Comparison of ENCODE assay signal across 16 mouse cellular contexts in the genomic region with DNA sequence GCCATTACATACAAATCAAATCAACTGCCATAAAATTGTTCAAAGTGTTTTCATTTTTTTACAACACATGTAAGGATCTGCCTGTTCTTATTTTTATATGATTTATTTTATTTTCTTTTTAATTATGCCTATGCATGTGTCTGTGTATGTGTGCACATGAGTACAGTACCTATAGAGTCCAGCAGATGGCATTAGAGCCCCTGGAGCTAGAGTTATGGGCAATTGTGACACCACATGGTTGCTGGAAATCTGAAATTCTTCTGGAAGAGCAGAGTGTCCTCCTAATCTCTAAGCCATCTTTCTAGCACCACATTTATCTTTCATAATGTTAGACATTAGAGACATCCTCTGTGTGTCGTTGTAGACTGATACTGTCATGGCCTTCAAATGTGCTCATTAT.
DNase-seq lines count a peak whose midpoint lies in the region; ATAC-seq and TF ChIP-seq lines count a peak whose summit lies in the region.
"Had no signal": no experiment of that assay in that cellular context is flagged by ENCODE, and none has a peak within 500 bp of the region (broad histone marks: within the 10 kb centered on the region; RNA-seq: fewer than 3 reads in every experiment).

No protein-coding gene starts in this region.

- intact Hi-C loops in left cerebral cortex, postnatal 25 days (cut with DNase I): no loop called here

- peak; percentile 20 to 26 for DNase-seq in cerebellum, postnatal 10 days
- DNase-seq in cerebellum, postnatal 36 days: no peak
- peak; percentile 16 for DNase-seq in thymus, adult 2 months
- DNase-seq in thymus, postnatal 36 days: no peak
- DNase-seq in testis, postnatal 10 days (ENCODE audit: low spot score): no peak
- no peak for DNase-seq in left cerebral cortex, postnatal 25 days (ENCODE audit: low spot score in 2 of 2)
- DNase-seq: cerebellum, adult 2 months; heart, postnatal 10 days; left cerebral cortex, postnatal 4 days; lung, adult 2 months; right cerebral cortex, postnatal 14 days had no signal

- ATAC-seq in intestine, postnatal 0 days: no peak
- no peak for ATAC-seq in intestine, embryonic 16.5 days

- no peaks in the 10 kb centered on the region for H3K27me3 ChIP-seq in intestine, postnatal 0 days (replicated peaks; ENCODE audit: control insufficient read depth, insufficient read depth, low read length)
- H3K27me3 ChIP-seq in intestine, embryonic 16.5 days (replicated peaks; ENCODE audit: control insufficient read depth, insufficient read depth, low read length): no peaks in the 10 kb centered on the region
- H3K27me3 ChIP-seq in thymus, adult 2 months (ENCODE audit: control insufficient read depth, insufficient read depth, low read length): no peaks in the 10 kb centered on the region
- H3K27me3 ChIP-seq: kidney, embryonic 15.5 days; megakaryocyte, embryonic 14.5 days had no signal

- H3K4me2 ChIP-seq in intestine, postnatal 0 days (replicated peaks; ENCODE audit: low read depth): no peak overlapping the region
- H3K4me2 ChIP-seq in intestine, embryonic 16.5 days (ENCODE audit: low read depth, low read length): no peak overlapping the region
- H3K4me2 ChIP-seq: kidney, embryonic 15.5 days had no signal

- no peak for TF ChIP-seq POLR2A in thymus, adult 2 months (IDR thresholded peaks at IDR 0.05; ENCODE audit: control insufficient read depth, extremely low read depth, insufficient read depth, low read length, poor library complexity)

- no peaks in the 10 kb centered on the region for H3K9me3 ChIP-seq in intestine, postnatal 0 days (ENCODE audit: control insufficient read depth)
- no peaks in the 10 kb centered on the region for H3K9me3 ChIP-seq in intestine, embryonic 16.5 days (ENCODE audit: control insufficient read depth, low read length)
- H3K9me3 ChIP-seq: kidney, embryonic 15.5 days had no signal

- H3K36me3 ChIP-seq in intestine, postnatal 0 days (ENCODE audit: control insufficient read depth, insufficient read depth): no peaks in the 10 kb centered on the region
- H3K36me3 ChIP-seq in intestine, embryonic 16.5 days (ENCODE audit: control insufficient read depth, insufficient read depth, low read length): no peaks in the 10 kb centered on the region
- H3K36me3 ChIP-seq in thymus, adult 2 months (ENCODE audit: control insufficient read depth, insufficient read depth, low read length): no peaks in the 10 kb centered on the region
- H3K36me3 ChIP-seq: kidney, embryonic 15.5 days had no signal

- no peaks in the 10 kb centered on the region for H3K4me1 ChIP-seq in intestine, postnatal 0 days (replicated peaks; ENCODE audit: control insufficient read depth, insufficient read depth, low read length)
- no peaks in the 10 kb centered on the region for H3K4me1 ChIP-seq in intestine, embryonic 16.5 days (ENCODE audit: control insufficient read depth, insufficient read depth, low read length)
- H3K4me1 ChIP-seq in thymus, adult 2 months (replicated peaks; ENCODE audit: control insufficient read depth, insufficient read depth, low read length): no peaks in the 10 kb centered on the region
- H3K4me1 ChIP-seq: kidney, embryonic 15.5 days; megakaryocyte, embryonic 14.5 days had no signal

- no peak overlapping the region for H3K9ac ChIP-seq in intestine, postnatal 0 days (ENCODE audit: low read depth, low read length)
- H3K9ac ChIP-seq in intestine, embryonic 16.5 days (ENCODE audit: low read depth, low read length): no peak overlapping the region
- H3K9ac ChIP-seq: kidney, embryonic 15.5 days had no signal

- H3K4me3 ChIP-seq in intestine, postnatal 0 days (ENCODE audit: low read depth, low read length): no peak overlapping the region
- no peak overlapping the region for H3K4me3 ChIP-seq in intestine, embryonic 16.5 days (ENCODE audit: low read length)
- no peak overlapping the region for H3K4me3 ChIP-seq in thymus, adult 2 months (ENCODE audit: control insufficient read depth, insufficient read depth, low read length)
- H3K4me3 ChIP-seq: erythroblast, embryonic 14.5 days; kidney, embryonic 15.5 days; megakaryocyte, embryonic 14.5 days had no signal

- WGBS in intestine, postnatal 0 days: 73% methylated on average over 1 of the region's 1 CpGs
- 80% methylated on average over 1 of the region's 1 CpGs for WGBS in intestine, embryonic 16.5 days
- 95% methylated on average over 1 of the region's 1 CpGs for WGBS in thymus, adult 2 months

- peak; percentile 57 for TF ChIP-seq CTCF in intestine, postnatal 0 days (IDR thresholded peaks at IDR 0.05; ENCODE audit: low read depth)
- TF ChIP-seq CTCF in thymus, adult 2 months (IDR thresholded peaks at IDR 0.05; ENCODE audit: borderline replicate concordance, control insufficient read depth, extremely low read depth, insufficient read depth, low read length, poor library complexity): no peak

- no peak overlapping the region for H3K27ac ChIP-seq in intestine, postnatal 0 days (ENCODE audit: low read depth, low read length)
- no peak overlapping the region for H3K27ac ChIP-seq in intestine, embryonic 16.5 days (ENCODE audit: low read length)
- H3K27ac ChIP-seq in thymus, adult 2 months (ENCODE audit: control insufficient read depth, insufficient read depth, low read length): no peak overlapping the region
- H3K27ac ChIP-seq: kidney, embryonic 15.5 days had no signal

Comparison
In these comparisons a context has a peak if more than half of its experiments do, and no peak if none do; other contexts are left out.
1. DNase-seq: peak in cerebellum, postnatal 10 days (2 of 2) and thymus, adult 2 months (single experiment); none in cerebellum, postnatal 36 days (0 of 2), thymus, postnatal 36 days (0 of 2), testis, postnatal 10 days (single experiment) and left cerebral cortex, postnatal 25 days (0 of 2).